Mouse (Mus musculus) cerebellum, adult 18-20 months (tissue): ENCODE results near the gene Smim20.

Experiments
- DNase-seq, 2 experiments: peaks; one replicate each; pipeline ENCODE4 v3.0.0; 2021

The Smim20 gene

DNA sequence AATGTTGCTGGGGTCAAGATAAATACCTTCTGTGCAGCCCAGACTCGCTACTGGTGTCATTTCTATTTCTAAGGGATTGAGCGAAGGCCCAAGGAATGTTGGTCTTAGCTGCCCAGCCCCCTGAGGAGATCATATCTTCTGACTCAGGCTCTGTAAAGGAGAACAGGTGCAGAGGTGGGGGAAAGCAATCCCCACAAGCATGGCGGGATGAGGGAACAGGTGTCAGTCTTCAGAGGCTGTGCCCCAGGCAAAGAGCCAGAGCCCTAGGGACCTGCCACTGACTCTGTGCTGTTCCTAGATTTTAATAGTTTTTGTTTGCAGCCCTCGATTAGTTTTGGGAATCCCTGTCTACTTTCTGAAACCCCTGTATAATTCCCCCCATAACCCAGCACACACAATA lies 702 bp upstream of the Smim20 start:
- peak; percentile 30 to 43 for DNase-seq

DNA sequence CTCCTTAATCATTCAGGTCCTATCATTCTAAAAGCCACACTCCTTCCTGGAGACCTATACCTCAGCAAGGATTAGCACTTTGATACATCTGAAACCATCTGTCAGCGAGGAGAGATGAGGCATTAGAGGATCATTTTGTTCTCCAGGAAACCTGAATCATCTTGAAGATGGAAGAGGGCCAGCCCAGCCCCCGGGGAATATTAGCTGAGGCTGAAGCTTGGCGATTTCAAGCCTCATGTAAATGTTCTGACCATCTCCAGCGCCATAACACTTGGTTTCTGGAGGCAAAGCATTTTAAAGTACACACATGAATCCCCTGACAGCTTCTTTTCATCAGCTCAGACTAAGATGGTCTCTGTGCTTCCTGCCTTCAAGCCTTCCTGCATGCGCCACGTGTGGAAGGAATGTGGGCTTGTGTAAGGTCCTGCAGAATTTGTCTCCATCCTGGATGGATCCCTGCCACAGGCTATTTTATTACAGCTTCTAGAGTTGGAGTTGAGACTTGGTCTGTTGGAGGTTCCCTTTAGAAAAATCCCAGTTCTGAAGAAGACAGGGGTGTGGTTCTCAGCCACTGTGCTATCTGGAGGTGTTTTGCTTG lies 1.3 kb downstream of the Smim20 start:
- DNase-seq: peak; percentile 45 to 53

DNA sequence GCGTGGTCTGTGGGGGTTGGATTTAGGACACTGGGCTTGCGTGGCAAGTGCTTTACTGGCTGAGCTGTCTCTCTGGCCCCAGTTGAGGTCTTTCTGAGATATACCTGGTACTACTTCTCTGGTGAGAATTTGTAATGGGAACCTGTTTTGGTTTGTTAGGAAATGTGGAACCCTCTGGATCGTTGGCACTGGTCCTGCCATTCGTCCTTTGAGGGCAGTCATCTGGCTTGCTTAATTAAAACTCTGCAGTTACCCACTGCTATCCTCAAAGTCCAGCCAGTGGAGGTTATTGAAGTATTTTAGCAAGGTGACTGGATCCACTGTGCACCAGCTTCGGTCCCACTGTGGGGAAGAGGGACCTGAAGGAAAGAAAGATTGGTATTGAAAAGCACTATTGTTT lies 2.9 kb downstream of the Smim20 start:
- DNase-seq: no peak

DNA sequence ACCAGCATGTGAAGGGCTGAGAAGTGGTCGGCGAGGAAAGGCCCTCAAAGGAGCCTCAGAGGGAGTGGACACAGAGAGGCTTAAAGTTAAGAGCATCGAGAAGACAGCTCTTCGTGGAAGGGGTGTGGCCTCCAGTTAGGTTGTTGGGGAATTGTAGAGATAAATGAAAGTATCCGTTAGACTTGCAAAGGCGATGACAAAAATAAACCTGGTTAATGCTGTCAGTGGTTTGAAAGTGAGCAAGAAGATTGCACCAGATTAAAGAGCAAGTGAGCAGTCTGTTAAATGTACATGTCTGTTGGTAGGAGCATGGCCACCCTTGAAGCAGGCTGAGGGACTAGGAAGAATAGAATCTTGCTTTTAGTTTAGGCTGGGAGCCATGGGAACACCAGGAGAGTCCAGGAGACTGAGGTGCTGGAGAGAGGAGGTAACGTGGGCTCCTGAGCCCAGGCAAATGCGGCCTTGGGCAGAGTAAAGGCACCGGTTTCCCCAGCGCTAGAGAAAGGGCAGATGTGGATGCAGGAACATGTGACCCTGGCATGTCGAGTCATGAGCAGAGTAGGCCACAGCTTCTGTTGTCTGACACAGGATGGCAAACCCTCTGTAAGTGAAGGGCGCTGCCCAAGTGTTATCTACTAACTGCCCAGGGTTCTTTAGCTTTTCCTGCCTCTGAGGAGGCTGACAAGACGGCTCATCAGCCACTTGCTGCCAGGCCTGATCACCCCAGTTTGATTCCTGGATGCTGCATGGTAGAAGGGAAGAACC lies 4.2 kb downstream of the Smim20 start:
- no peak for DNase-seq

DNA sequence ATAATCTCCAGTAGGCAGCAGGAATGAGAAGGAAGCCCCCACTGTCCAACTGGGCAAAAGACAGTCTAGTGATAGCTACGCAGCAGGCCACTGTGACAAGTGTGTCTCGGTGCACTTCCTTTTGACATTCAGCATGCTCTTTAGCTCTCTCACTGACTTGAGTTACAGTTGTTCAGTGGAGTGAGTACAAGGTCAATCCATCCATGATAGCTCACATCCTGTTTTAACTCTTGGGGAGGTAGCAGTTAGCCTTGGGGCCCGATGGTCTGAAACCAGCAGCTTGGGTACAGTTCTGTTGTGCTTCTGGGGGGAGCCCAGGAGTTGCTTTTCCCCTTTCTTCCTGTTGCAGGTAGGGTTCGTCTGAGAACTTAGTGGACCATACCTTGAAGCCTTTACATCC lies 5.7 kb downstream of the Smim20 start:
- DNase-seq: no peak

DNA sequence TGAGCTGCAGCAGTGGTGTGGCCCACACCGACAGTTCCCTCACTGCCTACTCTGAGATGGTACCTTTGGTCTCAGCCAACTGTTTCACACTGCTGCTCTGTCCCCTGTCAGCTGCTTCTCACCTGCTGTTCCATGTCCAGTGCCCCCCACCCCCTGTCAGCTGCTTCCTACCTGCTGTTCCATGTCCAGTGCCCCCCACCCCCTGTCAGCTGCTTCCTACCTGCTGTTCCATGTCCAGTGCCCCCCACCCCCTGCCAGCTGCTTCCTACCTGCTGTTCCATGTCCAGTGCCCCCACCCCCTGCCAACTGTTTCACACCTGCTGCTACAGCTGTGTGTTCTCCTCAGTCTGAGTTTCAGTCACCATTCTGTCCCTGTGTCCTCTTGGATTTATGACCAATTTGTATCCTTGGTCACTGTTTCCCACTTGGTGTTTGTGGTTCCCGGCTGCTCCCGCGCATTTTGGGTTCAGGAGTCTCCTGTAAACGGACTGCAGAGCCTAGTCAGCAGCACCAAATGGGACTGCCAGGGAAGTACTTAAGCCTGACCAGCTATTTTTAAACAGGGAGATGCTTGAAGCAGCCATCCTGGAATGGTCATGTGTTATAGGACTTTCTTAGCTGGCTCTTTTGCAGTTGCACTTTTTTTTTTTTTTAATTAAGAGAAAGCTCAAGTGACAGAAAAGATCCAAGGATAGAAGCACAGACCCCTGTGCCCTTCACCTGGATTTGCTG lies 7.0 kb downstream of the Smim20 start:
- DNase-seq: no peak

DNA sequence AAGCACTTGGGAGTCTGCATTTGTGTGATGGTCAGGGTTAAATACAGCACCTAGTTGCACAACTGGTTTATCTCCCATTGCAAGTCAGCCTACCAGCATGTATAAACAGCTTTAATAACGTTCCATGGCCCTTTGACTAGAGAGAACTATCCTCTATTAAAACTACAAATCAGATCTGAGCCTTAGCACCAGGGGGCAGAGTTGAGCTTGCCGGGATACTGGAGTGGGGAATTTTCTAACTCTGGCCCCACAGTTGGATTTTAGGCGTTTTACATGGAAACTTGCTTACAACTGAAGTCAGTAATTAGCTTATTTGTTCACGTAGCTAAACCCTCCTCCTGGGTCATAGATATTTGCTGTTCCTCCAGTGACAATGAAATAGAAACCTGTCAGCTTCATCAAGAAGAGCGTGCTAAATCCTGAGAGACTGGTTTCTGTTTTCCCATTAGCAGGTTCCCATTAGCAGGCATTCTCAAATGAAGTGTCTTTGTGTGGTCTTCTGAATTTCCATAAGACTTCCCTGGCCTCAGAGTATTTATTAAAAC lies 8.0 kb downstream of the Smim20 start:
- peak; percentile 55 to 61 for DNase-seq

DNA sequence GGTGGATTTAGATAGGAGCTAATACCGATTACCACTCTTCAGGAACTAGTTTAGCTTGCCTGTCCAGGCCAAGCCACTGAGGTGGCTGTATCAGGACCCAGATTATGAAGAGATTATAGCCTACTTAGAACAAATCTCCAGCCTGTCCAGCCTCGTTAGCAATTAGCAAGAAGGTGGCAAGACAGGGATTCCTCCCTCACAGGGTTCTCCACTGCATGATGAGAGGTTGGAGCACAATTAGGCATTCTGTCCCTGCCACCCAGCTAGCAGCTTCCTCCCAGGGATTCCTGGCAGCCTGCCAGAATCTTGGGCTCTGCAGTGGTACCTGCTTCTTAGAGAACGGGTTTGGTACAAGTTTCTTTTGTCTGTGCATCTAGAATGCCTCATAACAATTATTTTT lies 8.5 kb downstream of the Smim20 start:
- DNase-seq: peak in 1 of 2 experiments; percentile 28

DNA sequence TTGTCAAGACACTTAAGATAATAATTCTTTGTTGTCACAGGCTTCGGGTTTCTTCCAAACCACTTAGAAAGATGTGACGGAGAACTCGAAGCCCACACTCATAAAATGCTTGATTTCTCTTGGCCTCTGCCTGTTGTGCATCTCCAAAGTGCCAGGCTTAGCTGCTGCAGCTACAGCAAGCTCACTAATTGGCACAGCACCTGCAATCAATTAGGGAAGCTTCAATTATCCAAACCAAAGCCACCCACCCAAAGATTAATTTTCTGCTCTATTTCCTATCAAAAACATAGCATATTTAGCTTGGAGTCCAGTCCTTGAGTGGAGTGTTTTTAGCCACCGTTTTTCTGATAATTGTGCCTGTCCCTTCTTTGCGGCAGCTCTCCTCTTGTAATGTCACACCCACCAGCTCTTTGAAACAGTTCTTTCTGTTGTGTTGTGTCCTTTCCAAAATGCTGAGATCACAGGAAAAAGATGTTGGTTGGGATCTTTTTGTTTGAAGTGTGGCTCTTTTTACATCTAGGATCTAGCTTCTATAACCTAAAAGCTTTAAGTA lies 9.7 kb downstream of the Smim20 start:
- DNase-seq: no peak

DNA sequence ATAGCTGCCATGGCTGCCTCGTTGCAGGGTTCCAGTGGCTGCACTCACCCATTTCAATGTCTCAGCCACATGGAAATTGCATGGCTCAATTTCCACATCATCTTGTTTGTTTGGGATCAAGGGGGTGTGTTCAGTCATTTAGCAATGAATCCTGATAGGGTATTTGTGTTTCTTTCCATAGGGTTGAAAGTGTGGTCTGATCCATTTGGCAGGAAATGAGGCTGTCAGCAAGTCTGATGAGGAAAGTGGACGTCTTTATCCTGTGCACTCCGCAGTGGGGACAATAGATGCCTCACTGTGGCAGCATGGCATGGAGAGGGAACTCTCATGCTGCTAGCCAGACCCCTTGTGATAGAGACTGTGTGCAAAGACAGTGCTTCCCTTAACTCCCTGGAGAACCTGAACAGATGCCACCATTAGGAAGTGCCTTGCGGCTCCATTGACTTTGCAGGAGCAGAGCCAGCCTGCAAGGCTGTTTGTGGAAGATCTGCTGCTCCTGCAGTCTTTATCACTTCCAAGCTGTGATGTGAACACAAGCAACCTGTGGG lies 10.9 kb downstream of the Smim20 start:
- no peak for DNase-seq

DNA sequence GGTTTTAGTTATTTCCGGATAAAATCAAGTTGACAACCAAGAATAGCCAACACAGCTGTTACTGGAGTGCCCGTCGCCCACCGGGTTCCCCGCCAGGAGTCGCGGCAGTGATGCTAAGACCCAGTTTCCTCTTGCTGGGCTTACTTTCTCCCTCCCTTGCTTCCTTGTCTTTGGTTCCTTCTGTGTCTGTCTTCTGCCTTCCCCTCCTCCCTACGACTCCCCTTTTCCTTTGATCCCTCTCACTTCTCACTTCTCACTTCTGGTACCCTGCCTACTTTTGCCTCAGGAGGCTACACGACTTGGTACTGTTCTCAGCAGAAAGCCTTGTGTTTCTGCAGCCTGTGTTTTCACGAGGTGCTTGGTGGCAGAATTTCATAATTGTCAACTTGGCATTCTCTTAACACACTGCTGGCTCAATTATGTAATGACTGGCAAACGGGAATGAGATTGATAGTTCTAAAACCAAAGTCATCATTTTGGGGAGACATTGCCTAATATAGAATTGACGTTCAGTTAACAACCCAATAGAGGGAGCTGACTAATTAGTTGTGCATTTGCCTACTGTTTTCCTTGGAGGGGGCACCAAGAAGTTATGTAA lies 12.4 kb downstream of the Smim20 start:
- DNase-seq: no peak

DNA sequence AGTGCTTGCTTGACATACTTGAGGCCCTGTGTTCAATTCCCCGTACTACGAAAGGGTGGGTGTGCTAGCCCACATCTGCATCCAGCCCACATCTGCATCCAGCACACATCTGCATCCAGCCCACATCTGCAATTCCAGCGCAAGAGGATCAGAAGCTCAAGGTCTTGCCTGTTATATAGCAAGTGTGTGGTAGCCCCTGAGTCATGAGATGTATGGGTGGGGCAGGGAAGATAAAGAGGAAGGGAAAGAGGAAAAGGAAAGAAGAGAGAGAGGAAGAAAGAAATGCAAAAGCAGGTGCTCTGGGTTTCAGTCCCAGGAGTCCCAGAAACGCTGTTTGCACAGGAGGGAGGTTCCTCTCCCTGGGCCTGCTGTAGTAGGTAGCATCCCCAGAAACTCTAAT lies 15.6 kb downstream of the Smim20 start:
- DNase-seq: no peak

DNA sequence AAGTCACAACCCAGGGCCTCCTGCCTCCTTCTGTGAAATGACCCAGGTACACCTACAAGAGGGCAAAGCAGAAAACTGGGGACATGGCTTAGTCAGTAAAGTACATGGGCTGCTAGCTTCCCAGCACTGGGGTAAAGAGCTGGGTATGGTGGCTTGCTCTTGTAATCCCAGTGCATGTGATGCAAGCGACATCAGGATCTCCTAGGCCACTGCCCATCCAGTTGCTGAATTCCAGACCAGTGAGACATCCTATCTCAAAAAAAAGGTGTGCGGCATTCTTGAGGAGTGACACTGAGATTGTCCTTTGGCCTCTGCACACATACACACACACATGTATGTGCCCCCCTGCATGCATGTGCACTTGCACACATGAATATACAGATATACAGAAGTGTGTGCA lies 19.5 kb downstream of the Smim20 start:
- DNase-seq: no peak

DNA sequence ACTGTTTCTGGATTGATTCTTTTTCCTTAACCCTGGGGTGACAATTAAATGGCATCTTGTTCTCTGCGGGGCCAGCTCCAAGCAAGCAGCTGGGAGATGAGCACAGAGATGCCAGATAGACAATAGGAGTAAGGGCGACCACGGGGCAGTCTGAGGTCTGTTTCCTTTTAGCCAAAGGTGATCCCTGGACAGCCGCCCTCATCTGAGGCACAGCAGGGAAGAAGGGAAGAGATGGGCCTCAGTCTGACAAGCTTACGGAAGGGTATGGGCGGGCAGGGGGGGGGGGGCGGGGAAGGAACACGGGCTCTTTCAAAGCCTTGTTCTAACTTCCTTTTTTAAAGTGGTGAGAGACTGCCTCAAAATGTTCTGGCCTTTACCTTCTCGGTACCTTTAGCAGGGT lies 22.6 kb downstream of the Smim20 start:
- no peak for DNase-seq

DNA sequence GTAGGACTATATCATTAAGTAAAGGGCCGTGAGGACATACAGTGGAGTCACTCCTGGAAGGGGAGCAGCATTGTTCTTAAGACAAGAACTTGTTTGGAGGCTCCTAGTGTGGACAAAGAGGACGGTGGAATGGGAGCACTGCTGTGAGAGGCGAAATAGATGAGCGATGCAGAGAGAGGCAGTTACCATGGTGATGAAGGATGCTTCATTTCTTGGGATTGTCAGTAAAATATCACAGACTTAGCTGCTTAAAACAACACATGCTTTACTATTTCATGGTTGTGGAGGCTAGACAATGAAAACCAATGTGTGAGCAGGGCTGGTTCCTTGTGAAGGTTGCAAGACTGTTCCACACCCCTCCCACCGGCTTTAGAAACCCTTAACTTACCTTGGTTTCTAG lies 27.7 kb downstream of the Smim20 start:
- no peak for DNase-seq

DNA sequence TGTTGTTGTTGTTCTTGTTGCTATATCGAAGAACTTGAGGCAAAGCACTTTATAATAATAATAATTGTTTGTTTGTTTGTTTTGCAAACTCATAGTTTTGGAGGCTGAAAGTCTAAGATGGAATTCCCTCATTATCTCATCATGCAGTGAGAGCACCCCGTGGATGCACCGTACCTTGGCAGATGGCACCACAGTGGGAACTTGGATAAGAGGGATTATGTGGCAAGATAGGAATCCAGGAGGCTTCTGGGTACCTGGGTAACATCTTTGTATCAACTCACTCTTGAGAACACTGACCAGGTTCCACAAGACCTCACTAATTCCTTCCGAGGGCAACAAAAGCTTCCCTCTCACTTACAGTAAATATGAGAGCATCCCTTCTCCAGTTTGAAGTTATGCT lies 30.1 kb downstream of the Smim20 start:
- peak; percentile 46 to 53 for DNase-seq

DNA sequence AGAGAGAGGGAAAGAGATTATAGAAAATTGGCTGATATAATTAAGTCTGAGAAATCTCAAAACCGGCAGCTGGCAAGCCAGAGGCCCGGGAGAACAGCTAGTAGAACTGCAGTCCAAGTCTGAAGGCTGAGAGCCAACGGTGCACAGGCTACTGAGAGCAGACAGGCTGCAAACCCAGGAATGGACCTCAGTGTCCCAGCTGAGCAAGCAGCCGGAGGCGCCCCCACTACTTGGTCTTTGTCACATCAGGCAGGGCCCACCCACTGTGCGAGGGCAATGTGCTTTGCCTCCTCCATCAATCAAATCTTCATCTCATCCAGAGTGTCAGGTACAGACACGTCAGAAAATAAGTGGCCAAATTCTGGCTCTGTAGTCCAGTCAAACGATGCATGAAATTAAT lies 34.6 kb downstream of the Smim20 start:
- DNase-seq: no peak

DNA sequence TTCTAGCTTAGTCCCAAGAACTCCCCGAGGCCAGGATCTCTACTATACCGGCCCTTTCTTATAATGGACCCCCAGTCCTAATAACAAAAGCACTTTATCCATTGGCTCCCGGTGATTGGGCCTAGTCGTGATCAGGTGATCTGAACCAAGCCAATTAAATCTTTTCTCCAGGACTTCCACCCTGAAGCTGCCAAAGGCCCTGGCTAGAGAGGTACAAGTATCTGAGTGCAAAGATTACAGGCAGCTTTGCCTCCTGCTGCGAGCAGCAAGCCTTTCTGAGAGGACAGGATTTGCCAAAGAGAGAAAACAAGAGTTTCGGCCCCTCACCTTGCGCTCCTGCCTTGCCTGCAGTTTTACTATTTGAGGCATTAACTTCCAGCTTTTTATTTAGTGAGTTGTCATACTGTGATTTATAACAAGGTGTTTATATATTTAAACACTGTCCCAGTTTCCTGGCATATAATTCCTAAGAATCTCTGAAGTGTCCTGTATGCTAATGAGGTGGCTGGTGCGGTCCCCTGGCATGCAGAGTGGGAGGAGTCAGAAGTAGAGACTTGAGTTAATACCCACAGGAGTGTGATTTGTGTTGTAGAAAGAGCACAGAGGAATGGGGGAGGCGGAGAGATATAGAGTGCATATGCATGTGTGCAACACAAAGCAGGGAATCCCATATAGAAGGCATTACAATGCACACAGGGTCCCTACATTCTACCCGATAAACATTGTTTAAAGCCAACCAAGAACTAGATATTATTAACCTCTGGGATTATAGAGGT lies 36.2 kb downstream of the Smim20 start:
- no peak for DNase-seq

DNA sequence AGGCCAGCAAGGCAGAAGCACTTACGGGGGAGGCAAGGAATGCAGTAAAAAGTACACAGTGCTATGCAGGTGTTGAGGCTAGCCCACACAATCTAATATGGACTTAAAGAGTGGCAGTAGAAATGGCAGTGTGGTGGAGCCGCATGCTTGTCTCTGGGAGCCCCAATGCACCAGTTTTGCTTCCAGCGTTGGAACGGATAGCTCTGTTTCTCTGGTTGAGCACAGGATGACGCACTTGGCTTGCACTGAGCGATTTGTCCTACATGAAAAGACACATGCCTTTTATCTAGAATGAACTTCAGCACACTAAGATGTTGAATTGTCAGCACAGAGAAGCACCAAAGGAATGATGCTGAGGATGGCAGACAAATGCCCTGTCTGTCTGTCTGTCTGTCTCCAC lies 37.1 kb downstream of the Smim20 start:
- no peak for DNase-seq

DNA sequence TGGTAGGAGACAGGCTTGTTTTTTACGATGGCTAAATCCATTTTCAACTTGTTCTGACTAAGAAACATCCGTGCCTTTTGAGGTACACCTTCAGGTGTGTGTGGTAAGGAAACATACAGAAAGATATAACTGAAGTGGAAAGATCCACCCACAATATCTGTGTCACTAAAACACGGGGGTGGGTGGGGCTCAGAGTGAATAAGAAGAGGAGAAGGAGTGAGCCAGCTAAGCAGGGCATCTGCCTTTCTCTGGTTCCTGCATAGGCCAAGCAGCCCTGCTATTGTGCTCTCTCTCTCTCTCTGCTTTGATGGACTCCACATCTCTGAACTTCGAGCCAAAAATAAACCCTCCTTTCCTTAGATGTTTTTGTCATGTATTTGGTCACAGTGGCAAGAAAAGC lies 38.1 kb downstream of the Smim20 start:
- no peak for DNase-seq

DNA sequence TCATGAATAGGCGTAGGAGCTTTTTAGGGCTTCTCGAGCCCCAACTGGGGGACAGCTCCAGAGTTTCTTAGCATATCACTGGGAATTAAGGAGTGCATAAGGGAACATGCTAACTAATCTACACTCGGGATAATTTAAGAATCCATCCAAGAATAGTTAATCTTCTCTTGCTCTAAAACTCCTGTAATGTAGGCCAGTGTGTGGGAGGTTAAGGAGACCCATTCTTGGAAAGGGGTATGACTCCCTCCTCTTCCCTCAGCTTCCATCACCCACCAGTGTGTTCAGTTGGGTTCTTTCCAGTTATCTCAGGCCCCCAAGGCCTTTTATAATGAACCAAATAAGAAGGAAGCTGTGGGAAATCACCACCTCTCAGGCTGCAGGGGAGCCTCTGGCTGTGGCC lies 40.0 kb downstream of the Smim20 start:
- DNase-seq: no peak

DNA sequence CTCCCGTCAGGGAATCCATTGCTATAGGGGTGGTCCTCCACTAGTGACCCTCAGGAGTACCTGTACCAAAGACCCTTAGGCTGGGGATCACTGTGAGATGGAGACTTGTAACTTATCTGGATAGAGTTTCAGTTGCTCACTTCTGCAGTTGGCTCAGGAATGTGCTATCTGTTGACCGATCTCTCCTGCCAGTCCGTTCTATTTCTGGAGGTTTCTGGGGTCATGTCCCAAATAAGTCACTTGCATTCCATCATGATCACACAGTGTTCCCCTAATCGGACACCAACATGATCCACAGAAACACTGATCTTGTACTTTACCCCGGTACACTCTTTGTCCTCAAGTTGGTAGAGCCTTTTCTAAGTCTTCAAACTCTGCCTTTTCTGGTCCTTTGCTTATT lies 40.6 kb downstream of the Smim20 start:
- no peak for DNase-seq
